Mouse (Mus musculus): ENCODE data around the gene Oas1d.
"Not testable (repeated sequence)": the region's sequence is repeated elsewhere in the genome, so short reads cannot be mapped to it uniquely, and the experiment has no call there.

Oas1d gene

GRCm38 (mm10) chr5:120914204-120914603, at the start of gene Oas1d:
TSS of gene Oas1d (plus strand) at chr5:120914536.
- DNase-seq (ENCODE audit: low spot score in 2 of 2), result not testable (repeated sequence)

- no peak for DNase-seq (ENCODE audit: low spot score in 2 of 2)
Measured at GRCm38 (mm10) chr5:120865336-120865860, 48.9 kb upstream of the Oas1d start.

GRCm38 (mm10) chr5:120869436-120870015, 44.8 kb upstream of the Oas1d start:
- DNase-seq (ENCODE audit: low spot score in 2 of 2), result no peak

GRCm38 (mm10) chr5:120870081-120870480, 44.3 kb upstream of the Oas1d start:
- no peak for DNase-seq (ENCODE audit: low spot score in 2 of 2)

GRCm38 (mm10) chr5:120870782-120871181, 43.6 kb upstream of the Oas1d start:
- DNase-seq (ENCODE audit: low spot score in 2 of 2), result no peak

GRCm38 (mm10) chr5:120871469-120871868, 42.9 kb upstream of the Oas1d start:
- no peak for DNase-seq (ENCODE audit: low spot score in 2 of 2)

GRCm38 (mm10) chr5:120876839-120877238, 37.5 kb upstream of the Oas1d start:
- DNase-seq (ENCODE audit: low spot score in 2 of 2), result not testable (repeated sequence)

GRCm38 (mm10) chr5:120877407-120877806, 36.9 kb upstream of the Oas1d start:
- DNase-seq (ENCODE audit: low spot score in 2 of 2), result not testable (repeated sequence)

- DNase-seq (ENCODE audit: low spot score in 2 of 2), result not testable (repeated sequence)
Measured at GRCm38 (mm10) chr5:120878803-120879202, 35.5 kb upstream of the Oas1d start.

- DNase-seq (ENCODE audit: low spot score in 2 of 2), result not testable (repeated sequence)
Measured at GRCm38 (mm10) chr5:120881681-120882080, 32.7 kb upstream of the Oas1d start.

GRCm38 (mm10) chr5:120887413-120887812, 26.9 kb upstream of the Oas1d start, which contains the start of gene Oas1g:
TSS of gene Oas1g (minus strand) at chr5:120887613.
- not testable (repeated sequence) for DNase-seq (ENCODE audit: low spot score in 2 of 2)

- no peak for DNase-seq (ENCODE audit: low spot score in 2 of 2)
Measured at GRCm38 (mm10) chr5:120887831-120888230, 26.5 kb upstream of the Oas1d start.

- DNase-seq (ENCODE audit: low spot score in 2 of 2), result not testable (repeated sequence)
Measured at GRCm38 (mm10) chr5:120888294-120888815, 26.0 kb upstream of the Oas1d start.

GRCm38 (mm10) chr5:120890026-120890425, 24.3 kb upstream of the Oas1d start:
- DNase-seq (ENCODE audit: low spot score in 2 of 2), result no peak

GRCm38 (mm10) chr5:120890991-120891390, 23.3 kb upstream of the Oas1d start:
- DNase-seq (ENCODE audit: low spot score in 2 of 2), result no peak

- DNase-seq (ENCODE audit: low spot score in 2 of 2), result not testable (repeated sequence)
Measured at GRCm38 (mm10) chr5:120891566-120892242, 22.6 kb upstream of the Oas1d start.

GRCm38 (mm10) chr5:120892243-120892660, 22.1 kb upstream of the Oas1d start:
- no peak for DNase-seq (ENCODE audit: low spot score in 2 of 2)

GRCm38 (mm10) chr5:120893866-120894265, 20.5 kb upstream of the Oas1d start:
- DNase-seq (ENCODE audit: low spot score in 2 of 2), result not testable (repeated sequence)

GRCm38 (mm10) chr5:120894692-120895091, 19.6 kb upstream of the Oas1d start:
- DNase-seq (ENCODE audit: low spot score in 2 of 2), result not testable (repeated sequence)

- no peak for DNase-seq (ENCODE audit: low spot score in 2 of 2)
Measured at GRCm38 (mm10) chr5:120895231-120895900, 19.0 kb upstream of the Oas1d start.

- DNase-seq (ENCODE audit: low spot score in 2 of 2), result no peak
Measured at GRCm38 (mm10) chr5:120898307-120898706, 16.0 kb upstream of the Oas1d start.

GRCm38 (mm10) chr5:120898726-120899125, 15.6 kb upstream of the Oas1d start:
- DNase-seq (ENCODE audit: low spot score in 2 of 2), result no peak
